ENCODE assay signal across 8 mouse cellular contexts in the genomic region with DNA sequence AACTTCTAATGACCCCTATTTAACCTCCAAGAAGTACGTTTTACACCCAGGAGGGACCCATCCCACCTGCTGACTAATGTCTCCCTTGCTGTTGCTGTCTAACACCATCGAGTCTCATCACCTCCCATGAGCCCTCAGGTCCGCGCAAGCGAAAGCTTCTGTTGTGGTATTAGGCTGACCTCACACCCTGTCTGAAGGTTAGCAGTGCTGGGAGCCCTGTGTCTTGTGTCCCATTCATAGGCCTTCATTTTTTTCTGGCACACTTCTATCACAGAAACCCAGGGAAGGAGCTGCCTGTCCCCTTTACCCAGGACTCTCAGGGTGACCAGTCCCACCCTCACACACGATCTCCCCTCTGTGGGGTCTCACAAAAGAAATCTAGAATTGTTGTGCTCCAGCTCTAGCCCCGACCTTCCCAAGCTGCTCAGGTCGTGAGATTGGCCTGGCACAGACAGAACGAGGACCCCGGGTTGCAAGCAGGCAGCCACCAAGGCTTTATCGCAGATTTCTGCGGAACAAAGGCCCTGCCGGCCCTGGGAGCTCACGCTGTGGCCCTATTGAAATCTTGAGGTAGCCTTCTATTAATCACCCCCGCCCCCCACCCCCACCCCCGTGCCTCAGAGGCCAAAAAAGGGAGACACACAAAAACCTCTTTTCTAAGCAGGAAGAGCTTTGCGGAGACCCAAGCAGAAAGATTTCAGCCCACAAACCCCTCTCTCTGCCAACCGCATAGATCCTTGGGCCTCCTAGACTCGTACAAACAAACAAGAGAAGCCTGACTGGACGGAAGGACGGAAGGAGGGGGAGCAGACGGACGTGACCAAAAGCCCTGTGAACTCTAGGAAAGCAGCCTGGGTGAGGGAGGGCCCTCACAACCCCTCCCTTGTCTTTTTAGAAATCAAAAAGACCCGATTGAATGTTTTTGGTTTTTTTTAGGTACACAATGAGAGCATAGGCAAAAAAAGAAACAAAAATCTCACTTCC. TPM values are rescaled to one million over a fixed set of nuclear protein-coding genes. Genes with fewer than 3 reads are reported as not detected.
A peak's percentile ranks its signal among the peaks of the same experiment; 100 is the strongest.
DNase-seq lines count a peak whose midpoint lies in the region; ATAC-seq lines count a peak whose summit lies in the region.

No protein-coding gene starts in this region.

- H3K9me3 ChIP-seq in forebrain, embryonic 13.5 days (replicated peaks): peaks cover 8% of the 10 kb centered on the region; the same call in 1 of the 2 replicates
- 0 out of 2 replicates have a peak, but pooled peaks cover 4% of the 10 kb centered on the region for H3K9me3 ChIP-seq in limb, embryonic 15.5 days

- 3% methylated on average over 24 of the region's 24 CpGs for WGBS in forebrain, embryonic 13.5 days
- WGBS in limb, embryonic 15.5 days: 29% methylated on average over 24 of the region's 24 CpGs

- H3K4me3 ChIP-seq in forebrain, embryonic 13.5 days: no peak overlapping the region
- no peak overlapping the region for H3K4me3 ChIP-seq in limb, embryonic 15.5 days

- peak overlapping the region; percentile 57 for H3K9ac ChIP-seq in forebrain, embryonic 13.5 days
- H3K9ac ChIP-seq in limb, embryonic 15.5 days: 0 out of 2 replicates have a peak overlapping the region, but pooled peaks have one; percentile 2

- DNase-seq in kidney, postnatal 14 days: peak; percentile 28
- DNase-seq in kidney, adult 8-10 months: no peak
- DNase-seq in natural killer cell, adult 2 months (ENCODE audit: low spot score in 2 of 2): peak; percentile 76 to 85
- no peak for DNase-seq in gastrocnemius, postnatal 10 days
- DNase-seq in cerebellum, adult 11-12 months: no peak

- H3K4me2 ChIP-seq in forebrain, embryonic 13.5 days: peak overlapping the region; percentile 17
- no peak overlapping the region for H3K4me2 ChIP-seq in limb, embryonic 15.5 days

- H3K4me1 ChIP-seq in forebrain, embryonic 13.5 days: peaks cover 31% of the 10 kb centered on the region
- peaks cover 27% of the 10 kb centered on the region for H3K4me1 ChIP-seq in limb, embryonic 15.5 days

- no peaks in the 10 kb centered on the region for H3K36me3 ChIP-seq in forebrain, embryonic 13.5 days (ENCODE audit: poor library complexity, severe bottlenecking)
- H3K36me3 ChIP-seq in limb, embryonic 15.5 days: no peaks in the 10 kb centered on the region

- no peaks in the 10 kb centered on the region for H3K27me3 ChIP-seq in forebrain, embryonic 13.5 days
- no peaks in the 10 kb centered on the region for H3K27me3 ChIP-seq in limb, embryonic 15.5 days

- ATAC-seq in forebrain, embryonic 13.5 days: peak; percentile 48
- ATAC-seq in limb, embryonic 15.5 days (ENCODE audit: insufficient number of reproducible peaks, low FRiP score, low TSS enrichment, low read depth): no peak
- no peak for ATAC-seq in monocyte, adult 5-6 weeks (replicated peaks; ENCODE audit: insufficient number of reproducible peaks, low FRiP score, low TSS enrichment, poor library complexity, severe bottlenecking)

- H3K27ac ChIP-seq in forebrain, embryonic 13.5 days: peak overlapping the region; percentile 92
- H3K27ac ChIP-seq in limb, embryonic 15.5 days: peak overlapping the region; percentile 67

RNA-seq across cellular contexts. Expression of a gene that starts 29.8 kb away (rescaled TPM):
- 3.1 and 3.3 TPM in 2 replicates for polyA plus RNA-seq in forebrain, embryonic 13.5 days (2015; fragmentation: Nextera tagmentation; extraction: Ambion mirVana)
- polyA plus RNA-seq in limb, embryonic 15.5 days (2015; fragmentation: Nextera tagmentation; extraction: Ambion mirVana): 4.4 and 5.3 TPM in 2 replicates
- total RNA-seq in gastrocnemius, postnatal 10 days (2021): 10 to 100 TPM; 17.5 to 19.1 TPM
- 17.6 to 31.2 TPM (median 21.7 TPM) in 3 replicates for total RNA-seq in monocyte, adult 5-6 weeks (2017)

Comparison
In these comparisons a context has a peak if more than half of its experiments do, and no peak if none do; other contexts are left out.
1. DNase-seq: peak in kidney, postnatal 14 days (single experiment) and natural killer cell, adult 2 months (2 of 2); none in kidney, adult 8-10 months (0 of 2), gastrocnemius, postnatal 10 days (single experiment) and cerebellum, adult 11-12 months (single experiment).